Mouse (Mus musculus): Measurements from ENCODE around the gene Dnttip1. TPM values are rescaled to one million over a fixed set of nuclear protein-coding genes. Genes with fewer than 3 reads are reported as not detected.
"Not testable (repeated sequence)": the region's sequence is repeated elsewhere in the genome, so short reads cannot be mapped to it uniquely, and the experiment has no call there.

Gene Dnttip1
- 49.0 and 56.0 TPM in 2 replicates for polyA plus RNA-seq (2014; fragmentation: Nextera tagmentation; extraction: Ambion mirVana)

DNA sequence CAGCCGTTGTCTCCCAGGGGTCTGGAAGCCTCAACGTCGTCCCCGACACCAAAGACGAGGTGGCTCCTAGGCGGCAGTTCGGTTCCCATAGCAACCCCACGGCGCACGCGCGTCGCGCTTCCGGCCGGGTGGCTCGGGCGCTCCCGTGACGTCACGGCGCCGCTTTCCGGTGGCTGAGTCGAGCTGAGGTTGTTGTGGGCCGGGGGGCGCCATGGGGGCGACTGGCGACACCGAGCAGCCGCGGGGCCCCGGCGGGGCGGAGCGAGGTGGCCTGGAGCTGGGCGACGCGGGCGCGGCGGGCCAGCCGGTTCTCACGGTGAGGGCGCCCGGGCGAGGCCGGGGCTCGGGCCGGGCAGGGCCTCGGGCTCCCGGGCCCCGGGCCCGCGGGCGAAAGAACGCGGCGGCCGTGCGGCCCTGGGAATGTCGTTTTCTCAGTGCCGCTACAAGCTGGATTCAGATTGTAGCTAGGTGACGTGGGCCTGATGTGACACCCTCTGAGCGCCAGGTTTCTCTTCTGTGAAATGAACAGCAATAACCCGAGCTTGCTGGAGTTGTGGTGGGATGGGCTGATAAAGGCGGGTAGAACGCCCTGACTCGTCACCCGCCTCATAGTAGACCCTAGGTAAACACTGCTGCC is at the start of gene Dnttip1, which contains the start of gene Wfdc3:
Gene Dnttip1 (plus strand): TSS at position 141 of the 637 bp plus-strand sequence.
Gene Wfdc3 (minus strand): TSS at position 89 of the 637 bp plus-strand sequence.
- Histone ChIP-seq H3K4me3 (ENCODE audit: low read depth, low read length) (peak within 1 kb of the TSS; percentile 87), H3K36me3 (ENCODE audit: control insufficient read depth, insufficient read depth, low read length) (peaks cover 10% of the 10 kb centered on the region; the same call in 1 of the 2 replicates), H3K27me3 (ENCODE audit: control insufficient read depth, insufficient read depth, low read length) (no peaks in the 10 kb centered on the region; the same call in 1 of the 2 replicates), H3K4me2 (ENCODE audit: low read depth, low read length) (peak within 1 kb of the TSS; percentile 67), H3K27ac (ENCODE audit: low read depth, low read length) (peak within 1 kb of the TSS; percentile 74), H3K9ac (replicated peaks; ENCODE audit: low read depth, low read length) (peak within 1 kb of the TSS; percentile 92), H3K4me1 (ENCODE audit: control insufficient read depth, insufficient read depth, low read length) (peaks cover 21% of the 10 kb centered on the region), H3K9me3 (ENCODE audit: control insufficient read depth, low read length) (no peaks in the 10 kb centered on the region)
- WGBS: under 1% methylated on average over 62 of the region's 70 CpGs
- ATAC-seq (ENCODE audit: low read depth): peak; percentile 92

DNA sequence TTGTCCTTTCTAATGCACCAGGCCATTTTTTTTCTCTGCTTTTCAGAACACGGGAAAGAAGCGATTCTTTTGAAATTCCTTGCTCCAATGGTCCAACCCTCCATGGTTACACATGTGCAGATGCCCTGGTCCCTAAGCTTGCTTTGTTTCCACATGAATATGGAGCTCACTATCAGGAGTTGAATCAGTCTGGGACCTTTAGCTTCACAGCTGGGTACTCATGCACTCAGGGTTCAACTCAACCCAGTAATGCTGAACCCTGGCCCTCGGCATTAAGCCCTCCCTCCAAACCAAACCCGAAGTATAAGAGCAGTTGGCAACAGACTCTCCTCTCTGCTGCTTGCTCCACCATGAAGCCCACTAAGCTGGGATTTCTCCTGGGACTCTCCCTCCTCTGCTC is 47.6 kb upstream of the Dnttip1 start, which contains the start of gene Spint4:
Gene Spint4 (plus strand): TSS at position 301 of the 400 bp plus-strand sequence.
- WGBS: 69% methylated on average over 4 of the region's 4 CpGs

DNA sequence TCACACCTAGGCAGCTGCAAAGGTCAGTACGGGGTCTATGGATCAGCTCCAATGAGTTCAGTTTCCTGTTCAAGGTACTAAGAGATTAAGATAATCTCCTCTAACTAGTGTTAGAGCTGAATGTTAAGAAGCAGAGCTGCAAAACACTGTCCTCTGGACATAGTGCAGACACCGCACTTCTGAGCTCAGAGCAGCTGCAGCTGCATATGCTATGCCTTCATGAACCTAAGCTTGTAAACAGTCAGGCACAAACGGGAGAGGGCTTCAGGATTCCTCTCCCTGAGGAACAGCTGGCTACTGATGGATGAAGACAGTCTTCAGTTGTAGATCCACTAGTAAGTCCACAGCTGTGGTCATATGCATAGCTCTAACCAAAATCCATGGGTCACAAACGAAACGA is 44.8 kb upstream of the Dnttip1 start:
- ATAC-seq (ENCODE audit: low read depth): no peak
- no peaks in the 10 kb centered on the region for H3K4me1 ChIP-seq (ENCODE audit: control insufficient read depth, insufficient read depth, low read length)
- no peak overlapping the region for H3K27ac ChIP-seq (ENCODE audit: low read depth, low read length)
- no peaks in the 10 kb centered on the region for H3K36me3 ChIP-seq (ENCODE audit: control insufficient read depth, insufficient read depth, low read length)
- H3K4me2 ChIP-seq (ENCODE audit: low read depth, low read length): no peak overlapping the region
- H3K9ac ChIP-seq (replicated peaks; ENCODE audit: low read depth, low read length): no peak overlapping the region
- no peaks in the 10 kb centered on the region for H3K27me3 ChIP-seq (ENCODE audit: control insufficient read depth, insufficient read depth, low read length)
- no peak overlapping the region for H3K4me3 ChIP-seq (ENCODE audit: low read depth, low read length)
- WGBS: 81% methylated on average over 5 of the region's 5 CpGs
- no peaks in the 10 kb centered on the region for H3K9me3 ChIP-seq (ENCODE audit: control insufficient read depth, low read length)

More for the DNA sequence above, 47.6 kb upstream of the Dnttip1 start, which contains the start of gene Spint4:
- no peak within 1 kb of the TSS for H3K4me2 ChIP-seq (ENCODE audit: low read depth, low read length)
- no peaks in the 10 kb centered on the region for H3K27me3 ChIP-seq (ENCODE audit: control insufficient read depth, insufficient read depth, low read length)
- ATAC-seq (ENCODE audit: low read depth): no peak
- no peaks in the 10 kb centered on the region for H3K9me3 ChIP-seq (ENCODE audit: control insufficient read depth, low read length)
- no peak within 1 kb of the TSS for H3K9ac ChIP-seq (replicated peaks; ENCODE audit: low read depth, low read length)
- H3K36me3 ChIP-seq (ENCODE audit: control insufficient read depth, insufficient read depth, low read length): no peaks in the 10 kb centered on the region
- H3K27ac ChIP-seq (ENCODE audit: low read depth, low read length): no peak within 1 kb of the TSS
- no peak within 1 kb of the TSS for H3K4me3 ChIP-seq (ENCODE audit: low read depth, low read length)
- H3K4me1 ChIP-seq (ENCODE audit: control insufficient read depth, insufficient read depth, low read length): no peaks in the 10 kb centered on the region

DNA sequence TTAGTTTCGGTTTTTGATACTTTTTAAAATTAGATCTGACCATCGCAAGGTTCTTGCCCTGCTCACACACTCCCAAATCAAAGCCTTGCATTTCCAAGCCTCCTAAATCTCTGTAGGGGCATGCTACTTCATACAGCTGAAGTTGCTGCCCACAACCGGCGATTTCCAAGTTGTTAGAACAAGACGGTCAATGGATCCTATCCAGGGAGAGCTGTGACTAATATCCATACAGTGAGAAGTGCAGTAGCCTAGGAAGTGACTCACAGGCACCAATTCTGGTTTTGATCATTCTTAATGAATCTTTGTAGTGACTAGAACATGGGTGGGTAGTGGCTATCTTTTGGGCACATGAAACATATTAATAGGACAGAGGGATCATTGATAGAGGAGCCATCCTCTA is 44.0 kb upstream of the Dnttip1 start:
- no peak overlapping the region for H3K9ac ChIP-seq (replicated peaks; ENCODE audit: low read depth, low read length)
- 96% methylated on average over 5 of the region's 5 CpGs for WGBS
- no peak overlapping the region for H3K4me2 ChIP-seq (ENCODE audit: low read depth, low read length)
- H3K36me3 ChIP-seq (ENCODE audit: control insufficient read depth, insufficient read depth, low read length): no peaks in the 10 kb centered on the region
- H3K27me3 ChIP-seq (ENCODE audit: control insufficient read depth, insufficient read depth, low read length): no peaks in the 10 kb centered on the region
- no peaks in the 10 kb centered on the region for H3K4me1 ChIP-seq (ENCODE audit: control insufficient read depth, insufficient read depth, low read length)
- no peak overlapping the region for H3K27ac ChIP-seq (ENCODE audit: low read depth, low read length)
- no peaks in the 10 kb centered on the region for H3K9me3 ChIP-seq (ENCODE audit: control insufficient read depth, low read length)
- no peak for ATAC-seq (ENCODE audit: low read depth)
- no peak overlapping the region for H3K4me3 ChIP-seq (ENCODE audit: low read depth, low read length)

DNA sequence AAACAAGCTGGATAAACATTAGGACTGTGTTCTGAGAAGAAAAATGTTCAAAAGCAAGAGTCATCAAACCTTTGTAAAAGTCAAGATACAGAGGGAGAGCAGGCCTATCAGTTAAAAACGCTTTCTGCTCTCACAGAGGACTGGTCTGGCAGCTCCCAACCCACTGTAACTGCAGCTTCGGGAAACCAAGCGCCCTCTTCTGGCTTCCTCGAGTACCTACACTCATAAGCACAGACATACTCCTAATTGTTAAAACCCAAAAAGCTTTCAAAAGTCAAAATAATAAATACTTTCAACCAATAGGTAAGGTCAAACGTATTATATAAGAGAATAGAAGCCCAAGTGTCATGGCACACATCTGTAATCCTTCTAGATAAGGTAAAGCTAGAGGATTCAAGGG is 41.5 kb upstream of the Dnttip1 start:
- no peaks in the 10 kb centered on the region for H3K4me1 ChIP-seq (ENCODE audit: control insufficient read depth, insufficient read depth, low read length)
- no peak overlapping the region for H3K27ac ChIP-seq (ENCODE audit: low read depth, low read length)
- no peaks in the 10 kb centered on the region for H3K27me3 ChIP-seq (ENCODE audit: control insufficient read depth, insufficient read depth, low read length)
- H3K36me3 ChIP-seq (ENCODE audit: control insufficient read depth, insufficient read depth, low read length): no peaks in the 10 kb centered on the region
- no peaks in the 10 kb centered on the region for H3K9me3 ChIP-seq (ENCODE audit: control insufficient read depth, low read length)
- no peak for ATAC-seq (ENCODE audit: low read depth)
- H3K9ac ChIP-seq (replicated peaks; ENCODE audit: low read depth, low read length): no peak overlapping the region
- H3K4me2 ChIP-seq (ENCODE audit: low read depth, low read length): no peak overlapping the region
- WGBS: 79% methylated on average over 5 of the region's 5 CpGs
- no peak overlapping the region for H3K4me3 ChIP-seq (ENCODE audit: low read depth, low read length)

DNA sequence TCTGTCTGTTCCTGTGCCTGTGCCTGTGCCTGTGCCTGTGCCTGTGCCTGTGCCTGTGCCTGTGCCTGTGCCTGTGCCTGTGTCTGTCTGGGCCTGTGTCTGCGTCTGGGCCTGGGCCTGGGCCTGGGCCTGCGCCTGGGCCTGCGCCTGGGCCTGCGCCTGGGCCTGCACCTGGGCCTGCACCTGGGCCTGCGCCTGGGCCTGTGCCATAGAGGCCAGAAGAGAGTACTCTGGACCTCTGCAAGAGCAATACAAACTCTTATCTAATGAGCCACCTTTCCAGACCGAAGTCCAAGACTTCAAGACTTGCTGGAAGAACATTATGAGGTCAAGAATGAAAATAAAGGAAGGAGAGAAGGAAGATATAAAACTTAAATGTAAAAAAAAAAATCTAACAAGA is 40.5 kb upstream of the Dnttip1 start:
- Histone ChIP-seq H3K36me3 (ENCODE audit: control insufficient read depth, insufficient read depth, low read length) (no peaks in the 10 kb centered on the region), H3K27me3 (ENCODE audit: control insufficient read depth, insufficient read depth, low read length) (no peaks in the 10 kb centered on the region), H3K4me2 (ENCODE audit: low read depth, low read length) (no peak overlapping the region), H3K9ac (replicated peaks; ENCODE audit: low read depth, low read length) (no peak overlapping the region), H3K4me3 (ENCODE audit: low read depth, low read length) (no peak overlapping the region), H3K9me3 (ENCODE audit: control insufficient read depth, low read length) (no peaks in the 10 kb centered on the region), H3K27ac (ENCODE audit: low read depth, low read length) (no peak overlapping the region), H3K4me1 (ENCODE audit: control insufficient read depth, insufficient read depth, low read length) (no peaks in the 10 kb centered on the region)
- WGBS: 93% methylated on average over 6 of the region's 6 CpGs
- ATAC-seq (ENCODE audit: low read depth): no peak

DNA sequence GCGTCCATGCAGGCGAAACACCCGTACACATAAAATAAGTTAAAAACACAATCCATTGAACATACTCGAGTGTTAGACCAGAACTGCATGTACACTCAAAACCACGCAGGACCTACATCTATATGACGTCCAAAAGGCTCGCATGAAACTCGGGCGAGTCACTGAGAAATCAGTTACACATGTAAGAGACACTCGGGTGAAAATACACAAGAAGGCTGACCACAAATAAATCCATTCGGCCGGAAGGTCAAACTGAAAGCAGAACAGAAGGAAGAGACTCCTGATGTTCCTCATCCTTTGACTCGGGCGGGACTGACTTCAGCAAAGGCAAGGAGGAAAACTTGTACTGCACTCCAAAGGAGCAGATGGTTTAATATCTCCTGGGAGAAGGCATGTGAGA is 39.8 kb upstream of the Dnttip1 start:
- H3K4me2 ChIP-seq (ENCODE audit: low read depth, low read length): no peak overlapping the region
- H3K27ac ChIP-seq (ENCODE audit: low read depth, low read length): no peak overlapping the region
- H3K36me3 ChIP-seq (ENCODE audit: control insufficient read depth, insufficient read depth, low read length): no peaks in the 10 kb centered on the region
- H3K4me1 ChIP-seq (ENCODE audit: control insufficient read depth, insufficient read depth, low read length): no peaks in the 10 kb centered on the region
- no peak overlapping the region for H3K9ac ChIP-seq (replicated peaks; ENCODE audit: low read depth, low read length)
- no peak for ATAC-seq (ENCODE audit: low read depth)
- no peaks in the 10 kb centered on the region for H3K9me3 ChIP-seq (ENCODE audit: control insufficient read depth, low read length)
- no peak overlapping the region for H3K4me3 ChIP-seq (ENCODE audit: low read depth, low read length)
- 92% methylated on average over 14 of the region's 14 CpGs for WGBS
- H3K27me3 ChIP-seq (ENCODE audit: control insufficient read depth, insufficient read depth, low read length): no peaks in the 10 kb centered on the region

DNA sequence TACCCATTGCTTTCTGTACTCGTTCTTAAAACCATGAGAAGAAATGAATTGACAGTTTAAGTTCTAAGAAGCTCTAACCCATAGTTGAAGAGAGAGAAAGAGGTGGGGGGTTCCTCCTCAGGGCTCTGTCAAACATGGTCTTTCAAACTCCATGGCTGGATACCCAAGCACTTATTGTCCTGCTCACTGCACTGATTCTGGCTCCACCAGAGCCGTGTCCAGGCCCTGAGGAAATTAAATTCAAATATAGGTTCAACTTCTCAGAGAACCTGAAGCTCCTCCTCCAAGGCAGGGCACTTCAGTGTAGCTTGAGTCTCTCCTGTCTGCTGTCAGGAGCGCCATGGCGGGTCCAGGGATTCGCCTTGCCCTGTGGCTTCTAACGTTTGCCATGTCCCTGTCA is 30.8 kb upstream of the Dnttip1 start, which contains the start of gene Spint5:
Gene Spint5 (plus strand): TSS at position 301 of the 400 bp plus-strand sequence.
- 83% methylated on average over 6 of the region's 6 CpGs for WGBS
- ATAC-seq (ENCODE audit: low read depth): no peak

DNA sequence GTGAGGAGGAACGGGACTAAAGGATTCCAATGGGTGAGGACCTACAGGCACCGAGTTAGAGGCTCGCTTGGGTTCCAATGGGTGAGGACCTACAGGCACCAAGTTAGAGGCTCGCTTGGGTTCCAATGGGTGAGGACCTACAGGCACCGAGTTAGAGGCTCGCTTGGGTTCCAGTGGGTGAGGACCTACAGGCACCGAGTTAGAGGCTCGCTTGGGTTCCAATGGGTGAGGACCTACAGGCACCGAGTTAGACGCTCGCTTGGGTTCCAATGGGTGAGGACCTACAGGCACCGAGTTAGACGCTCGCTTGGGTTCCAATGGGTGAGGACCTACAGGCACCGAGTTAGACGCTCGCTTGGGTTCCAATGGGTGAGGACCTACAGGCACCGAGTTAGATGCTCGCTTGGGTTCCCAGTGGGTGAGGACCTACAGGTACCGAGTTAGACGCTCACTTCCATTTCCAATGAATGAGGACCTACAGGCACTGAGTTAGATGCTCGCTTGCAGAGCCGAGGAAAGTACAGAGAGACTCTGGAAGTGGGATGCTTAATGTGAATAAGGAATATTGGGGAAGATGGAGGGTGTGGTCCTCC is 29.5 kb upstream of the Dnttip1 start:
- H3K4me1 ChIP-seq (ENCODE audit: control insufficient read depth, insufficient read depth, low read length); H3K9me3 ChIP-seq (ENCODE audit: control insufficient read depth, low read length); H3K27me3 ChIP-seq (ENCODE audit: control insufficient read depth, insufficient read depth, low read length); H3K9ac ChIP-seq (replicated peaks; ENCODE audit: low read depth, low read length); H3K36me3 ChIP-seq (ENCODE audit: control insufficient read depth, insufficient read depth, low read length); ATAC-seq (ENCODE audit: low read depth); H3K4me3 ChIP-seq (ENCODE audit: low read depth, low read length); H3K27ac ChIP-seq (ENCODE audit: low read depth, low read length); H3K4me2 ChIP-seq (ENCODE audit: low read depth, low read length): not testable (repeated sequence)
- 91% methylated on average over 20 of the region's 23 CpGs for WGBS

More for the DNA sequence above, 30.8 kb upstream of the Dnttip1 start, which contains the start of gene Spint5:
- Histone ChIP-seq H3K4me1 (ENCODE audit: control insufficient read depth, insufficient read depth, low read length) (no peaks in the 10 kb centered on the region), H3K4me2 (ENCODE audit: low read depth, low read length) (no peak within 1 kb of the TSS), H3K9me3 (ENCODE audit: control insufficient read depth, low read length) (no peaks in the 10 kb centered on the region), H3K36me3 (ENCODE audit: control insufficient read depth, insufficient read depth, low read length) (no peaks in the 10 kb centered on the region), H3K27ac (ENCODE audit: low read depth, low read length) (no peak within 1 kb of the TSS), H3K9ac (replicated peaks; ENCODE audit: low read depth, low read length) (no peak within 1 kb of the TSS), H3K4me3 (ENCODE audit: low read depth, low read length) (no peak within 1 kb of the TSS), H3K27me3 (ENCODE audit: control insufficient read depth, insufficient read depth, low read length) (no peaks in the 10 kb centered on the region)
